Mouse (Mus musculus) heart, adult 10 weeks (tissue): ENCODE data around the gene Phospho2. TPM values are rescaled to one million over a fixed set of nuclear protein-coding genes. Genes with fewer than 3 reads are reported as not detected.

Experiments used
- polyA plus RNA-seq: library from polyadenylated mRNA; stranded (reverse); fragments of 350-450 nt; fragmentation: Illumina TruSeq; extraction: RNeasy Lipid Tissue Mini Kit (QIAGEN cat#74804); gene quantifications from one replicate; pipeline ENCODE4 v1.2.3, GENCODE M21; 2014; ENCODE audit warnings: low read depth, low replicate concordance

The Phospho2 gene
- polyA plus RNA-seq, result 30.7 TPM

DNA sequence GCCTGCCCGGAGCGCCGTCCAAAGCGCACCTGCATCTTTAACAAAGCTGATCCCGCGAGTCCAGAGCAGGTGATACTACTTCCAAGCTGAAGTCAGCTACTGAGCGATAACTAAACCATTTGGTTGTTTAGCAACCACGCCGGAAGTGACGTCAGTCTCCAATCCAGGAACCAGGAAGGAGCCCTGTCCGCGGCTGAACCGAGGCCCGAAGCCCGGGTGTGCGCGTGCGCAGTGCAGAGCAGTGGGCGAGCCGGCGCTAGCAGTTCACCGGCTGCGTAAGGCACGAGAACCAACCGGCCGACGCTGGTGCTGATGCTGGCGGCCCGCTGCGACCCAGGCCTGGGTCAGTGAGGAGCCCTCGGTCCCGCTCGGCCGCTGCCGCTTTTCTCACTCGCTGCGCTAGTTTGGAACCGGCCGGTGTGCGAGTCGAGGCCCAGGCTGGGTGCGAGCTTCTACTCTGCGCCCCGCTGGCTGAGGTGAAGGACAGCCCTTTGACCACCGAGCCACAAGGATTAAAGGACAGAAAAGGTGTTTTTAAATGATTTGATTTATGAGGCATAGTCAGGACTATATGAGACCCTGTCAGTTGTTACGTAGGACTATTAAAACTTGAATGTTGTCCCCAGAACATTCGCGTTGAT lies at the start of gene Phospho2, which contains the start of gene Ccdc173:
Phospho2 (plus strand) TSS at position 195 of the 641 bp plus-strand sequence.
Ccdc173 (minus strand) TSS at position 147 of the 641 bp plus-strand sequence.

DNA sequence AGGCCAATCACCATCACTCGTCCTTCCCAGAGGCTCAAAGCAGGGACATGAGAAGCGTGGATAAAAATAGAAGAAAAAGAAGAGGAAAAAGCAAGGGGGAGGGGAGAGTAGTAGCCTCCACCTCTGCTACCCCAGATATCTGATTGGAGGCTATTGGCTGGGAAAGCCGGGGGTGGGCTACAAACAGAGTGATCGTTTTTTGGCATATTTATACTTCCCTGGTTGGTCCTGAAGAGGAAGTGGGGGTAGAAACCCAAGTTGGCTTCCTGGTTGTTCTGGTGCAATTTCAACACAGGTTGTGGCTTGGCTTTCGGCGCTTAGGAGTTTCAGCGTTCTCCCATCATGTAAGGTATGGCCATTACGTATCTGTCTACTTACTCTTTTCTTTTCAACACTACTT lies 32.3 kb downstream of the Phospho2 start, which contains the start of gene Klhl23:
Klhl23 (plus strand) TSS at position 234 of the 400 bp plus-strand sequence.

Other genes starting within 250 kb of the Phospho2 start
- gene Lrp2, start 203.6 kb upstream of the Phospho2 start, polyA plus RNA-seq, result 0.55 TPM
- gene Bbs5, start 142.5 kb upstream of the Phospho2 start, polyA plus RNA-seq, result 7.4 TPM
- gene Klhl41, start 119.5 kb upstream of the Phospho2 start, polyA plus RNA-seq, result 56.5 TPM
- gene Fastkd1, start 76.1 kb upstream of the Phospho2 start, polyA plus RNA-seq, result 27.3 TPM
- gene Ppig, start 67.1 kb upstream of the Phospho2 start, polyA plus RNA-seq, result 22.4 TPM
- 2.0 TPM for gene Ccdc173, start within 50 bp of the Phospho2 start, polyA plus RNA-seq
- 31.7 TPM for gene Klhl23, start 32.3 kb downstream of the Phospho2 start, polyA plus RNA-seq
- gene Ssb, start 71.9 kb downstream of the Phospho2 start, polyA plus RNA-seq, result 81.9 TPM
- 30.6 TPM for gene Mettl5, start 96.0 kb downstream of the Phospho2 start, polyA plus RNA-seq
- 75.7 TPM for gene Ubr3, start 107.6 kb downstream of the Phospho2 start, polyA plus RNA-seq
- gene Myo3b, start 249.5 kb downstream of the Phospho2 start, polyA plus RNA-seq, result not detected